Mouse (Mus musculus): ENCODE data around the gene Rplp1. TPM values are rescaled to one million over a fixed set of nuclear protein-coding genes. Genes with fewer than 3 reads are reported as not detected.

The Rplp1 gene
- polyA plus RNA-seq, 1 experiment from 2014 or later: 1,035 TPM

GRCm38 (mm10) chr9:61909633-61910032, 4.7 kb downstream of the Rplp1 start:
- Histone ChIP-seq H3K27ac (no peak overlapping the region), H3K36me3 (ENCODE audit: poor library complexity, severe bottlenecking) (peaks cover 26% of the 10 kb centered on the region), H3K9ac (no peak overlapping the region), H3K4me1 (peaks cover 29% of the 10 kb centered on the region), H3K4me3 (no peak overlapping the region), H3K9me3 (replicated peaks) (no peaks in the 10 kb centered on the region), H3K27me3 (no peaks in the 10 kb centered on the region), H3K4me2 (no peak overlapping the region)
- 88% methylated on average over 1 of the region's 1 CpGs for WGBS
- no peak for ATAC-seq

GRCm38 (mm10) chr9:61908832-61909407, 5.4 kb downstream of the Rplp1 start:
- 90% methylated on average over 11 of the region's 11 CpGs for WGBS
- no peaks in the 10 kb centered on the region for H3K27me3 ChIP-seq
- H3K4me2 ChIP-seq: no peak overlapping the region
- no peak overlapping the region for H3K27ac ChIP-seq
- no peaks in the 10 kb centered on the region for H3K9me3 ChIP-seq (replicated peaks)
- no peak for ATAC-seq
- H3K9ac ChIP-seq: no peak overlapping the region
- no peak overlapping the region for H3K4me3 ChIP-seq
- H3K36me3 ChIP-seq (ENCODE audit: poor library complexity, severe bottlenecking): peaks cover 26% of the 10 kb centered on the region
- H3K4me1 ChIP-seq: peaks cover 28% of the 10 kb centered on the region

GRCm38 (mm10) chr9:61908341-61908740, 6.0 kb downstream of the Rplp1 start:
- Histone ChIP-seq H3K27me3 (no peaks in the 10 kb centered on the region), H3K9me3 (replicated peaks) (no peaks in the 10 kb centered on the region), H3K36me3 (ENCODE audit: poor library complexity, severe bottlenecking) (peaks cover 26% of the 10 kb centered on the region), H3K4me1 (peaks cover 22% of the 10 kb centered on the region), H3K27ac (no peak overlapping the region), H3K4me3 (no peak overlapping the region), H3K4me2 (no peak overlapping the region), H3K9ac (no peak overlapping the region)
- ATAC-seq: no peak
- 86% methylated on average over 3 of the region's 3 CpGs for WGBS

- no peak for ATAC-seq
- Histone ChIP-seq H3K4me3 (no peak overlapping the region), H3K27ac (no peak overlapping the region), H3K9me3 (replicated peaks) (no peaks in the 10 kb centered on the region), H3K27me3 (0 out of 2 replicates have a peak, but pooled peaks cover 3% of the 10 kb centered on the region), H3K9ac (no peak overlapping the region), H3K36me3 (ENCODE audit: poor library complexity, severe bottlenecking) (peaks cover 22% of the 10 kb centered on the region), H3K4me1 (peaks cover 17% of the 10 kb centered on the region), H3K4me2 (no peak overlapping the region)
- WGBS: 87% methylated on average over 4 of the region's 4 CpGs
Measured at GRCm38 (mm10) chr9:61907621-61908295, 6.6 kb downstream of the Rplp1 start.

GRCm38 (mm10) chr9:61906912-61907311, 7.4 kb downstream of the Rplp1 start:
- no peak for ATAC-seq
- H3K9ac ChIP-seq: no peak overlapping the region
- H3K4me3 ChIP-seq: no peak overlapping the region
- peaks cover 14% of the 10 kb centered on the region for H3K36me3 ChIP-seq (ENCODE audit: poor library complexity, severe bottlenecking)
- no peaks in the 10 kb centered on the region for H3K9me3 ChIP-seq (replicated peaks)
- H3K4me1 ChIP-seq: peaks cover 17% of the 10 kb centered on the region
- 0 out of 2 replicates have a peak, but pooled peaks cover 3% of the 10 kb centered on the region for H3K27me3 ChIP-seq
- WGBS: 64% methylated on average over 10 of the region's 10 CpGs
- H3K4me2 ChIP-seq: no peak overlapping the region
- no peak overlapping the region for H3K27ac ChIP-seq

GRCm38 (mm10) chr9:61905576-61905975, 8.8 kb downstream of the Rplp1 start:
- WGBS: 79% methylated on average over 5 of the region's 5 CpGs
- no peak overlapping the region for H3K4me2 ChIP-seq
- H3K36me3 ChIP-seq (ENCODE audit: poor library complexity, severe bottlenecking): peaks cover under 1% of the 10 kb centered on the region; the same call in 1 of the 2 replicates
- 0 out of 2 replicates have a peak, but pooled peaks cover 7% of the 10 kb centered on the region for H3K27me3 ChIP-seq
- no peak for ATAC-seq
- H3K4me3 ChIP-seq: no peak overlapping the region
- no peak overlapping the region for H3K27ac ChIP-seq
- no peak overlapping the region for H3K9ac ChIP-seq
- no peaks in the 10 kb centered on the region for H3K9me3 ChIP-seq (replicated peaks)
- peaks cover 14% of the 10 kb centered on the region for H3K4me1 ChIP-seq

- H3K27ac ChIP-seq: no peak overlapping the region
- peaks cover 11% of the 10 kb centered on the region; the same call in 1 of the 2 replicates for H3K27me3 ChIP-seq
- no peak overlapping the region for H3K9ac ChIP-seq
- no peak overlapping the region for H3K4me2 ChIP-seq
- H3K4me1 ChIP-seq: peaks cover 19% of the 10 kb centered on the region
- H3K9me3 ChIP-seq (replicated peaks): no peaks in the 10 kb centered on the region
- H3K36me3 ChIP-seq (ENCODE audit: poor library complexity, severe bottlenecking): no peaks in the 10 kb centered on the region
- 71% methylated on average over 7 of the region's 7 CpGs for WGBS
- ATAC-seq: no peak
- H3K4me3 ChIP-seq: no peak overlapping the region
Measured at GRCm38 (mm10) chr9:61904201-61904600, 10.1 kb downstream of the Rplp1 start.

GRCm38 (mm10) chr9:61902445-61902844, 11.9 kb downstream of the Rplp1 start:
- H3K27me3 ChIP-seq: peaks cover 19% of the 10 kb centered on the region; the same call in 1 of the 2 replicates
- 0 out of 2 replicates have a peak, but pooled peaks have one; percentile 44 for ATAC-seq
- H3K4me1 ChIP-seq: peaks cover 26% of the 10 kb centered on the region
- H3K9ac ChIP-seq: no peak overlapping the region
- H3K9me3 ChIP-seq (replicated peaks): no peaks in the 10 kb centered on the region
- no peak overlapping the region for H3K4me3 ChIP-seq
- WGBS: 47% methylated on average over 9 of the region's 9 CpGs
- no peak overlapping the region for H3K4me2 ChIP-seq
- no peaks in the 10 kb centered on the region for H3K36me3 ChIP-seq (ENCODE audit: poor library complexity, severe bottlenecking)
- no peak overlapping the region for H3K27ac ChIP-seq

- no peak overlapping the region for H3K27ac ChIP-seq
- H3K9me3 ChIP-seq (replicated peaks): no peaks in the 10 kb centered on the region
- H3K4me3 ChIP-seq: no peak overlapping the region
- no peak overlapping the region for H3K4me2 ChIP-seq
- H3K36me3 ChIP-seq (ENCODE audit: poor library complexity, severe bottlenecking): no peaks in the 10 kb centered on the region
- no peak for ATAC-seq
- H3K4me1 ChIP-seq: peaks cover 26% of the 10 kb centered on the region
- 79% methylated on average over 4 of the region's 4 CpGs for WGBS
- peaks cover 24% of the 10 kb centered on the region for H3K27me3 ChIP-seq
- H3K9ac ChIP-seq: no peak overlapping the region
Measured at GRCm38 (mm10) chr9:61901574-61901973, 12.8 kb downstream of the Rplp1 start.

GRCm38 (mm10) chr9:61899804-61900203, 14.5 kb downstream of the Rplp1 start:
- Histone ChIP-seq H3K27ac (no peak overlapping the region), H3K4me3 (no peak overlapping the region), H3K36me3 (ENCODE audit: poor library complexity, severe bottlenecking) (no peaks in the 10 kb centered on the region), H3K4me1 (peaks cover 26% of the 10 kb centered on the region), H3K4me2 (peak overlapping the region; percentile 51), H3K27me3 (peaks cover 36% of the 10 kb centered on the region), H3K9me3 (replicated peaks) (no peaks in the 10 kb centered on the region), H3K9ac (0 out of 2 replicates have a peak overlapping the region, but pooled peaks have one; percentile 5)
- peak; percentile 55; the same call in 1 of the 2 replicates for ATAC-seq
- 3% methylated on average over 16 of the region's 16 CpGs for WGBS

GRCm38 (mm10) chr9:61898401-61898800, 15.9 kb downstream of the Rplp1 start:
- WGBS: 9% methylated on average over 8 of the region's 8 CpGs
- H3K4me3 ChIP-seq: no peak overlapping the region
- ATAC-seq: 0 out of 2 replicates have a peak, but pooled peaks have one; percentile 36
- no peak overlapping the region for H3K27ac ChIP-seq
- H3K9me3 ChIP-seq (replicated peaks): no peaks in the 10 kb centered on the region
- H3K4me2 ChIP-seq: no peak overlapping the region
- peaks cover 36% of the 10 kb centered on the region for H3K27me3 ChIP-seq
- H3K9ac ChIP-seq: no peak overlapping the region
- H3K4me1 ChIP-seq: peaks cover 26% of the 10 kb centered on the region
- no peaks in the 10 kb centered on the region for H3K36me3 ChIP-seq (ENCODE audit: poor library complexity, severe bottlenecking)

GRCm38 (mm10) chr9:61895014-61895413, 19.3 kb downstream of the Rplp1 start:
- Histone ChIP-seq H3K27me3 (peaks cover 29% of the 10 kb centered on the region), H3K9ac (no peak overlapping the region), H3K9me3 (replicated peaks) (no peaks in the 10 kb centered on the region), H3K27ac (no peak overlapping the region), H3K36me3 (ENCODE audit: poor library complexity, severe bottlenecking) (no peaks in the 10 kb centered on the region), H3K4me1 (peaks cover 16% of the 10 kb centered on the region), H3K4me2 (no peak overlapping the region), H3K4me3 (no peak overlapping the region)
- no peak for ATAC-seq
- WGBS: 89% methylated on average over 8 of the region's 8 CpGs
